Mouse (Mus musculus) brain, embryonic 18.5 days (tissue): ENCODE results near the gene Zdhhc23.

Source experiments
- DNase-seq: peaks from one replicate; pipeline ENCODE4 v3.0.0-alpha.2; 2012; ENCODE audit warnings: low read depth, low spot score

Zdhhc23 gene

GRCm38 (mm10) chr16:43979328-43980109 is at the start of gene Zdhhc23:
Gene Zdhhc23 (minus strand): TSS chr16:43979791.
- DNase-seq, result no peak

- no peak for DNase-seq
Observed at GRCm38 (mm10) chr16:44029273-44029672, 49.7 kb upstream of the Zdhhc23 start.

GRCm38 (mm10) chr16:44026822-44027221 is 47.2 kb upstream of the Zdhhc23 start:
- DNase-seq, result no peak

GRCm38 (mm10) chr16:44026210-44026609 is 46.6 kb upstream of the Zdhhc23 start:
- DNase-seq, result no peak

- DNase-seq, result no peak
Observed at GRCm38 (mm10) chr16:44018986-44019548, 39.5 kb upstream of the Zdhhc23 start.

GRCm38 (mm10) chr16:44018372-44018771 is 38.8 kb upstream of the Zdhhc23 start:
- no peak for DNase-seq

GRCm38 (mm10) chr16:44017707-44018106 is 38.1 kb upstream of the Zdhhc23 start:
- DNase-seq, result no peak

- DNase-seq, result no peak
Observed at GRCm38 (mm10) chr16:44016164-44016563, 36.6 kb upstream of the Zdhhc23 start.

- DNase-seq, result no peak
Observed at GRCm38 (mm10) chr16:44015416-44016158, 36.0 kb upstream of the Zdhhc23 start.

- no peak for DNase-seq
Observed at GRCm38 (mm10) chr16:44011010-44011409, 31.4 kb upstream of the Zdhhc23 start.

GRCm38 (mm10) chr16:44002086-44002485 is 22.5 kb upstream of the Zdhhc23 start:
- no peak for DNase-seq

- no peak for DNase-seq
Observed at GRCm38 (mm10) chr16:43999541-43999940, 19.9 kb upstream of the Zdhhc23 start.

- DNase-seq, result no peak
Observed at GRCm38 (mm10) chr16:43999111-43999510, 19.5 kb upstream of the Zdhhc23 start.

- no peak for DNase-seq
Observed at GRCm38 (mm10) chr16:43994623-43995022, 15.0 kb upstream of the Zdhhc23 start.

GRCm38 (mm10) chr16:43986299-43986698 is 6.7 kb upstream of the Zdhhc23 start:
- DNase-seq, result no peak

- no peak for DNase-seq
Observed at GRCm38 (mm10) chr16:43980110-43980609, 569 bp upstream of the Zdhhc23 start.

GRCm38 (mm10) chr16:43979010-43979327 is 622 bp downstream of the Zdhhc23 start:
- no peak for DNase-seq

GRCm38 (mm10) chr16:43973606-43974220 is 5.9 kb downstream of the Zdhhc23 start:
- no peak for DNase-seq

GRCm38 (mm10) chr16:43973147-43973546 is 6.4 kb downstream of the Zdhhc23 start:
- DNase-seq, result no peak

GRCm38 (mm10) chr16:43972391-43972790 is 7.2 kb downstream of the Zdhhc23 start:
- DNase-seq, result no peak

- no peak for DNase-seq
Observed at GRCm38 (mm10) chr16:43971741-43972140, 7.8 kb downstream of the Zdhhc23 start.

GRCm38 (mm10) chr16:43971189-43971588 is 8.4 kb downstream of the Zdhhc23 start:
- no peak for DNase-seq
